Mouse (Mus musculus): ENCODE results near the gene Ubxn1.

DNA sequence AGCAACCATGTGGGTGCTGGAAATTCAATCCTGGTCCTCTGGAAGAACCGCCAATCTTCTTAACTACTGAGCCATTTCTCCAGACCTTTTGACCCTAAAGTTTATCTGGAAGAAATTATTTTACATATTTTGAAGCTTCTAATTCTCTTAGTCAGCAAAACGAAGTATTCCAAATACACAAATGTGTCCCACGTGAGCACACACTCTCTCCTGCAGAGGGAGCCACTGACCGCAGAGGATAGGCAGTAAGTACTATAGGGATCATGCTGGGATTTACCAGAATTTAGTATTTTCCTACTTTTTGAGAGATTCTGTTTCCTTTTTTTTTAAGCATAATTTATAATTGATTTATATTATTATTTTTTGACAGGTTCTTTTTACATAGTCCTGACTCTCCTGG lies 13.6 kb upstream of the Ubxn1 start:
- no peak for TF ChIP-seq CTCF (IDR thresholded peaks at IDR 0.05; ENCODE audit: borderline replicate concordance, control insufficient read depth, extremely low read depth, insufficient read depth, low read length, poor library complexity)
- TF ChIP-seq POLR2A (IDR thresholded peaks at IDR 0.05; ENCODE audit: control insufficient read depth, extremely low read depth, insufficient read depth, low read length, poor library complexity) = no peak

Measured in thymus, adult 2 months (tissue).